Mouse (Mus musculus): ENCODE data around the gene Klk1b24. TPM values are rescaled to one million over a fixed set of nuclear protein-coding genes. Genes with fewer than 3 reads are reported as not detected.
"Not testable (repeated sequence)": the region's sequence is repeated elsewhere in the genome, so short reads cannot be mapped to it uniquely, and the experiment has no call there.

Gene Klk1b24
- polyA plus RNA-seq, 1 experiment from 2014 or later, result not detected

- H3K27ac ChIP-seq (ENCODE audit: low read length); H3K4me2 ChIP-seq (ENCODE audit: low read depth, low read length); H3K4me3 ChIP-seq (ENCODE audit: low read length); H3K27me3 ChIP-seq (ENCODE audit: control insufficient read depth, insufficient read depth, low read length); H3K9me3 ChIP-seq (replicated peaks; ENCODE audit: control insufficient read depth, low read length); H3K9ac ChIP-seq (ENCODE audit: low read length); H3K4me1 ChIP-seq (ENCODE audit: control insufficient read depth, insufficient read depth, low read length); H3K36me3 ChIP-seq (ENCODE audit: control insufficient read depth, insufficient read depth); ATAC-seq (replicated peaks; ENCODE audit: extremely low read depth, insufficient read depth, low FRiP score): not testable (repeated sequence)
- WGBS, result 60% methylated on average over 6 of the region's 6 CpGs
Measured at GRCm38 (mm10) chr7:44222335-44222734, 34.3 kb downstream of the Klk1b24 start.

GRCm38 (mm10) chr7:44225076-44225475 is 37.0 kb downstream of the Klk1b24 start, which contains the start of gene Klk1:
TSS of gene Klk1 (plus strand) at chr7:44225360.
- H3K27me3 ChIP-seq (ENCODE audit: control insufficient read depth, insufficient read depth, low read length), result no peaks in the 10 kb centered on the region; the same call in 1 of the 2 replicates
- ATAC-seq (replicated peaks; ENCODE audit: extremely low read depth, insufficient read depth, low FRiP score), result no peak
- H3K9ac ChIP-seq (ENCODE audit: low read length), result no peak within 1 kb of the TSS
- H3K36me3 ChIP-seq (ENCODE audit: control insufficient read depth, insufficient read depth), result no peaks in the 10 kb centered on the region
- H3K4me1 ChIP-seq (ENCODE audit: control insufficient read depth, insufficient read depth, low read length), result no peaks in the 10 kb centered on the region
- 45% methylated on average over 1 of the region's 1 CpGs for WGBS
- H3K4me2 ChIP-seq (ENCODE audit: low read depth, low read length), result no peak within 1 kb of the TSS
- no peaks in the 10 kb centered on the region for H3K9me3 ChIP-seq (replicated peaks; ENCODE audit: control insufficient read depth, low read length)
- no peak within 1 kb of the TSS for H3K27ac ChIP-seq (ENCODE audit: low read length)
- H3K4me3 ChIP-seq (ENCODE audit: low read length), result no peak within 1 kb of the TSS

- Histone ChIP-seq H3K4me3 (ENCODE audit: low read length) (no peak within 1 kb of the TSS), H3K27me3 (ENCODE audit: control insufficient read depth, insufficient read depth, low read length) (no peaks in the 10 kb centered on the region), H3K4me1 (ENCODE audit: control insufficient read depth, insufficient read depth, low read length) (no peaks in the 10 kb centered on the region), H3K9ac (ENCODE audit: low read length) (no peak within 1 kb of the TSS), H3K36me3 (ENCODE audit: control insufficient read depth, insufficient read depth) (no peaks in the 10 kb centered on the region), H3K4me2 (ENCODE audit: low read depth, low read length) (no peak within 1 kb of the TSS), H3K27ac (ENCODE audit: low read length) (no peak within 1 kb of the TSS), H3K9me3 (replicated peaks; ENCODE audit: control insufficient read depth, low read length) (no peaks in the 10 kb centered on the region)
- no peak for ATAC-seq (replicated peaks; ENCODE audit: extremely low read depth, insufficient read depth, low FRiP score)
- 45% methylated on average over 3 of the region's 3 CpGs for WGBS
Measured at GRCm38 (mm10) chr7:44235909-44236308, 47.9 kb downstream of the Klk1b24 start, which contains the start of gene Gm36864. TSS of gene Gm36864 (plus strand) at chr7:44236177.

GRCm38 (mm10) chr7:44239913-44240312 is 51.9 kb downstream of the Klk1b24 start:
- Histone ChIP-seq H3K4me1 (ENCODE audit: control insufficient read depth, insufficient read depth, low read length) (no peaks in the 10 kb centered on the region), H3K27me3 (ENCODE audit: control insufficient read depth, insufficient read depth, low read length) (no peaks in the 10 kb centered on the region), H3K9me3 (replicated peaks; ENCODE audit: control insufficient read depth, low read length) (no peaks in the 10 kb centered on the region), H3K9ac (ENCODE audit: low read length) (no peak overlapping the region), H3K27ac (ENCODE audit: low read length) (no peak overlapping the region), H3K4me2 (ENCODE audit: low read depth, low read length) (no peak overlapping the region), H3K4me3 (ENCODE audit: low read length) (no peak overlapping the region), H3K36me3 (ENCODE audit: control insufficient read depth, insufficient read depth) (no peaks in the 10 kb centered on the region)
- ATAC-seq (replicated peaks; ENCODE audit: extremely low read depth, insufficient read depth, low FRiP score), result no peak
- 41% methylated on average over 2 of the region's 2 CpGs for WGBS

- no peak overlapping the region for H3K4me2 ChIP-seq (ENCODE audit: low read depth, low read length)
- H3K9ac ChIP-seq (ENCODE audit: low read length), result no peak overlapping the region
- no peaks in the 10 kb centered on the region for H3K9me3 ChIP-seq (replicated peaks; ENCODE audit: control insufficient read depth, low read length)
- H3K27ac ChIP-seq (ENCODE audit: low read length), result no peak overlapping the region
- no peak for ATAC-seq (replicated peaks; ENCODE audit: extremely low read depth, insufficient read depth, low FRiP score)
- WGBS, result 42% methylated on average over 1 of the region's 1 CpGs
- no peaks in the 10 kb centered on the region for H3K27me3 ChIP-seq (ENCODE audit: control insufficient read depth, insufficient read depth, low read length)
- no peak overlapping the region for H3K4me3 ChIP-seq (ENCODE audit: low read length)
- H3K36me3 ChIP-seq (ENCODE audit: control insufficient read depth, insufficient read depth), result no peaks in the 10 kb centered on the region
- peaks cover 5% of the 10 kb centered on the region; the same call in 1 of the 2 replicates for H3K4me1 ChIP-seq (ENCODE audit: control insufficient read depth, insufficient read depth, low read length)
Measured at GRCm38 (mm10) chr7:44240712-44241111, 52.7 kb downstream of the Klk1b24 start.

- Histone ChIP-seq H3K4me3 (ENCODE audit: low read length) (no peak overlapping the region), H3K36me3 (ENCODE audit: control insufficient read depth, insufficient read depth) (no peaks in the 10 kb centered on the region), H3K4me1 (ENCODE audit: control insufficient read depth, insufficient read depth, low read length) (peaks cover 5% of the 10 kb centered on the region; the same call in 1 of the 2 replicates), H3K9me3 (replicated peaks; ENCODE audit: control insufficient read depth, low read length) (no peaks in the 10 kb centered on the region), H3K27me3 (ENCODE audit: control insufficient read depth, insufficient read depth, low read length) (no peaks in the 10 kb centered on the region), H3K9ac (ENCODE audit: low read length) (no peak overlapping the region), H3K27ac (ENCODE audit: low read length) (no peak overlapping the region), H3K4me2 (ENCODE audit: low read depth, low read length) (no peak overlapping the region)
- no peak for ATAC-seq (replicated peaks; ENCODE audit: extremely low read depth, insufficient read depth, low FRiP score)
- 49% methylated on average over 2 of the region's 2 CpGs for WGBS
Measured at GRCm38 (mm10) chr7:44241163-44241562, 53.1 kb downstream of the Klk1b24 start.

Other genes starting within 250 kb of the Klk1b24 start
- not detected in 2 replicates for gene Klk1b8, start 237.6 kb upstream of the Klk1b24 start, polyA plus RNA-seq (2015; fragmentation: Nextera tagmentation; extraction: Ambion mirVana)
- 0.28 TPM in 1 of 2 replicates, not detected in the other for gene Klk1b1, start 221.5 kb upstream of the Klk1b24 start, polyA plus RNA-seq (2015; fragmentation: Nextera tagmentation; extraction: Ambion mirVana)
- gene Klk1b9, start 212.2 kb upstream of the Klk1b24 start, polyA plus RNA-seq (2015; fragmentation: Nextera tagmentation; extraction: Ambion mirVana), result not detected in 2 replicates
- 0.17 TPM in 1 of 2 replicates, not detected in the other for gene Klk1b11, start 192.4 kb upstream of the Klk1b24 start, polyA plus RNA-seq (2015; fragmentation: Nextera tagmentation; extraction: Ambion mirVana)
- gene Klk1b26, start 176.1 kb upstream of the Klk1b24 start, polyA plus RNA-seq (2015; fragmentation: Nextera tagmentation; extraction: Ambion mirVana), result 0.13 TPM in 1 of 2 replicates, not detected in the other
- gene Klk1b27, start 135.9 kb upstream of the Klk1b24 start, polyA plus RNA-seq (2015; fragmentation: Nextera tagmentation; extraction: Ambion mirVana), result not detected in 2 replicates
- not detected in 2 replicates for gene Klk1b21, start 85.9 kb upstream of the Klk1b24 start, polyA plus RNA-seq (2015; fragmentation: Nextera tagmentation; extraction: Ambion mirVana)
- gene Klk1b22, start 75.6 kb upstream of the Klk1b24 start, polyA plus RNA-seq (2015; fragmentation: Nextera tagmentation; extraction: Ambion mirVana), result not detected in 2 replicates
- gene Klk1b16, start 51.5 kb upstream of the Klk1b24 start, polyA plus RNA-seq (2015; fragmentation: Nextera tagmentation; extraction: Ambion mirVana), result not detected in 2 replicates
- not detected in 2 replicates for gene Klk1b3, start 10.0 kb downstream of the Klk1b24 start, polyA plus RNA-seq (2015; fragmentation: Nextera tagmentation; extraction: Ambion mirVana)
- not detected in 2 replicates for gene Klk1b4, start 19.2 kb downstream of the Klk1b24 start, polyA plus RNA-seq (2015; fragmentation: Nextera tagmentation; extraction: Ambion mirVana)
- not detected in 2 replicates for gene Klk1b5, start 27.7 kb downstream of the Klk1b24 start, polyA plus RNA-seq (2015; fragmentation: Nextera tagmentation; extraction: Ambion mirVana)
- 0.25 TPM in 1 of 2 replicates, not detected in the other for gene Klk1, start 37.1 kb downstream of the Klk1b24 start, polyA plus RNA-seq (2015; fragmentation: Nextera tagmentation; extraction: Ambion mirVana)
- gene Gm36864, start 47.9 kb downstream of the Klk1b24 start, polyA plus RNA-seq (2015; fragmentation: Nextera tagmentation; extraction: Ambion mirVana), result not detected in 2 replicates
- 0.95 and 1.2 TPM in 2 replicates for gene 1700028J19Rik, start 58.5 kb downstream of the Klk1b24 start, polyA plus RNA-seq (2015; fragmentation: Nextera tagmentation; extraction: Ambion mirVana)
- gene 2410002F23Rik, start 58.5 kb downstream of the Klk1b24 start, polyA plus RNA-seq (2015; fragmentation: Nextera tagmentation; extraction: Ambion mirVana), result 73.1 and 78.4 TPM in 2 replicates
- not detected in 2 replicates for gene Acp4, start 69.1 kb downstream of the Klk1b24 start, polyA plus RNA-seq (2015; fragmentation: Nextera tagmentation; extraction: Ambion mirVana)
- not detected in 2 replicates for gene Gm15517, start 73.2 kb downstream of the Klk1b24 start, polyA plus RNA-seq (2015; fragmentation: Nextera tagmentation; extraction: Ambion mirVana)
- 1.4 and 1.8 TPM in 2 replicates for gene Clec11a, start 118.7 kb downstream of the Klk1b24 start, polyA plus RNA-seq (2015; fragmentation: Nextera tagmentation; extraction: Ambion mirVana)
- gene Shank1, start 122.0 kb downstream of the Klk1b24 start, polyA plus RNA-seq (2015; fragmentation: Nextera tagmentation; extraction: Ambion mirVana), result 0.55 and 0.66 TPM in 2 replicates
- gene Syt3, start 195.9 kb downstream of the Klk1b24 start, polyA plus RNA-seq (2015; fragmentation: Nextera tagmentation; extraction: Ambion mirVana), result 0.62 and 0.70 TPM in 2 replicates
- gene 1700008O03Rik, start 197.6 kb downstream of the Klk1b24 start, polyA plus RNA-seq (2015; fragmentation: Nextera tagmentation; extraction: Ambion mirVana), result 0.32 and 0.41 TPM in 2 replicates
- 1.2 and 1.3 TPM in 2 replicates for gene Lrrc4b, start 240.8 kb downstream of the Klk1b24 start, polyA plus RNA-seq (2015; fragmentation: Nextera tagmentation; extraction: Ambion mirVana)

Data from heart, embryonic 16.5 days (tissue).